In the genomic region with DNA sequence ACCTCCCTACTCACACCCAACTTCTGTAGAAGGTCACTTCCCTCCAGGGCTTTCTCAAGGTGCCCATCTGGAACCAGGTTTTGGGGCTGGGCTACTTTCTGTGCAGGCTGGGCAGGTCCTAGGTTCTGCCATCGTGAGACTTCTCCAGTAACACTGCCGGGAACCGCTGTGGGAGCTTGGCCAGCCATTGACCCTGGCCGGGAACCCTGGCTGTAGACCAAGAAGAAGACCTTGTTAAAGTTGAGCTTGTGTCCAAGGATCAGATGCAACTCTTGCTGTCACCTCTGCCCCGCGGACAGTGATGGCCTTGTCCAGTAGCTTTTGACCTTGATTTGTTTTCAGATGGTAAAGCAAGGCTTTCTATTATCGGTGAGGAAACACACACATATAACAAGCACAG, we compare ENCODE assay signal across 23 mouse cellular contexts. TPM values are rescaled to one million over a fixed set of nuclear protein-coding genes. Genes with fewer than 3 reads are reported as not detected.
A peak's percentile ranks its signal among the peaks of the same experiment; 100 is the strongest.
DNase-seq lines count a peak whose midpoint lies in the region; ATAC-seq and TF ChIP-seq lines count a peak whose summit lies in the region.
"Had no signal": no experiment of that assay in that cellular context is flagged by ENCODE, and none has a peak within 500 bp of the region (broad histone marks: within the 10 kb centered on the region; RNA-seq: fewer than 3 reads in every experiment).

No protein-coding gene starts in this region.

- H3K79me2 ChIP-seq in liver, adult 2 months (ENCODE audit: control insufficient read depth, insufficient read depth, low read length): no peaks in the 10 kb centered on the region

- H3K4me2 ChIP-seq in liver, embryonic 11.5 days: no peak overlapping the region
- H3K4me2 ChIP-seq: heart, embryonic 12.5 days; hindbrain, embryonic 15.5 days had no signal

- WGBS in liver, adult 2 months: 58% methylated on average over 7 of the region's 7 CpGs
- WGBS in liver, embryonic 11.5 days: 88% methylated on average over 7 of the region's 7 CpGs
- WGBS in hindbrain, embryonic 10.5 days: 90% methylated on average over 7 of the region's 7 CpGs
- 94% methylated on average over 7 of the region's 7 CpGs for WGBS in midbrain, embryonic 10.5 days

- no peaks in the 10 kb centered on the region for H3K4me1 ChIP-seq in liver, adult 2 months (ENCODE audit: control insufficient read depth, insufficient read depth, low read length)
- H3K4me1 ChIP-seq in liver, embryonic 11.5 days (replicated peaks; ENCODE audit: control insufficient read depth, insufficient read depth, low read length): no peaks in the 10 kb centered on the region; the same call in 1 of the 2 replicates
- no peaks in the 10 kb centered on the region for H3K4me1 ChIP-seq in hindbrain, embryonic 10.5 days (replicated peaks)
- no peaks in the 10 kb centered on the region for H3K4me1 ChIP-seq in midbrain, embryonic 10.5 days
- H3K4me1 ChIP-seq: embryonic facial prominence, embryonic 10.5 days; hindbrain, embryonic 15.5 days had no signal

- DNase-seq in liver, adult 2 months (ENCODE audit: extremely low read depth, low read depth, low spot score): peak; percentile 19
- DNase-seq in liver, embryonic 11.5 days (ENCODE audit: low spot score): no peak
- DNase-seq in adrenal gland, adult 2 months: peak; percentile 91
- DNase-seq in adrenal gland, postnatal 25 days: peak; percentile 68
- DNase-seq in hindbrain, embryonic 10.5 days (ENCODE audit: low spot score): no peak
- DNase-seq in midbrain, embryonic 10.5 days (ENCODE audit: low spot score): no peak
- DNase-seq in heart, adult 11 months: no peak
- DNase-seq: cerebellum, adult 2 months; cerebellum, postnatal 10 days; gastrocnemius, postnatal 14 days had no signal

- no peaks in the 10 kb centered on the region for H3K27me3 ChIP-seq in liver, adult 2 months (ENCODE audit: control insufficient read depth, insufficient read depth, low read length)
- H3K27me3 ChIP-seq in liver, embryonic 11.5 days (replicated peaks; ENCODE audit: control insufficient read depth, insufficient read depth, low read length): no peaks in the 10 kb centered on the region
- H3K27me3 ChIP-seq in hindbrain, embryonic 10.5 days (ENCODE audit: insufficient read depth, poor library complexity, severe bottlenecking): no peaks in the 10 kb centered on the region
- no peaks in the 10 kb centered on the region for H3K27me3 ChIP-seq in midbrain, embryonic 10.5 days (ENCODE audit: low read depth, poor library complexity, severe bottlenecking)
- H3K27me3 ChIP-seq: hindbrain, embryonic 15.5 days had no signal

- no peak overlapping the region for H3K27ac ChIP-seq in liver, adult 2 months (replicated peaks; ENCODE audit: insufficient read depth, low read depth, low read length)
- H3K27ac ChIP-seq in liver, embryonic 11.5 days (ENCODE audit: low read depth, low read length): no peak overlapping the region
- no peak overlapping the region for H3K27ac ChIP-seq in hindbrain, embryonic 10.5 days
- no peak overlapping the region for H3K27ac ChIP-seq in midbrain, embryonic 10.5 days (replicated peaks)
- H3K27ac ChIP-seq: embryonic facial prominence, embryonic 10.5 days; hindbrain, embryonic 15.5 days had no signal

- no peak for TF ChIP-seq POLR2A in liver, adult 2 months (IDR thresholded peaks at IDR 0.05; ENCODE audit: extremely low read depth, insufficient read depth, low read length)

- ATAC-seq in liver, embryonic 11.5 days (replicated peaks; ENCODE audit: low FRiP score): no peak
- ATAC-seq: forebrain, embryonic 14.5 days had no signal

- no peaks in the 10 kb centered on the region for H3K9me3 ChIP-seq in liver, embryonic 11.5 days (ENCODE audit: control insufficient read depth, low read length)
- peaks cover 16% of the 10 kb centered on the region; the same call in 1 of the 2 replicates for H3K9me3 ChIP-seq in hindbrain, embryonic 10.5 days
- peaks cover 7% of the 10 kb centered on the region; the same call in 1 of the 2 replicates for H3K9me3 ChIP-seq in midbrain, embryonic 10.5 days (replicated peaks)

- no peak for TF ChIP-seq CTCF in liver, adult 2 months (IDR thresholded peaks at IDR 0.05; ENCODE audit: low read depth, low read length)

- no peak overlapping the region for H3K9ac ChIP-seq in liver, adult 2 months (ENCODE audit: low read depth, low read length)
- H3K9ac ChIP-seq in liver, embryonic 11.5 days (ENCODE audit: low read depth, low read length): no peak overlapping the region
- H3K9ac ChIP-seq: heart, embryonic 12.5 days; hindbrain, embryonic 15.5 days had no signal

- H3K4me3 ChIP-seq in liver, adult 2 months (ENCODE audit: insufficient read depth, low read depth, low read length): no peak overlapping the region
- no peak overlapping the region for H3K4me3 ChIP-seq in liver, embryonic 11.5 days (ENCODE audit: low read depth, low read length)
- no peak overlapping the region for H3K4me3 ChIP-seq in hindbrain, embryonic 10.5 days
- H3K4me3 ChIP-seq in midbrain, embryonic 10.5 days: no peak overlapping the region
- H3K4me3 ChIP-seq: embryonic facial prominence, embryonic 10.5 days; heart, embryonic 12.5 days; hindbrain, embryonic 15.5 days had no signal

- no peaks in the 10 kb centered on the region for H3K36me3 ChIP-seq in liver, adult 2 months (ENCODE audit: control insufficient read depth, insufficient read depth, low read length)
- no peaks in the 10 kb centered on the region for H3K36me3 ChIP-seq in liver, embryonic 11.5 days (ENCODE audit: control insufficient read depth, insufficient read depth, low read length)
- H3K36me3 ChIP-seq in hindbrain, embryonic 10.5 days: no peaks in the 10 kb centered on the region
- no peaks in the 10 kb centered on the region for H3K36me3 ChIP-seq in midbrain, embryonic 10.5 days
- H3K36me3 ChIP-seq: embryonic facial prominence, embryonic 10.5 days; heart, embryonic 12.5 days; hindbrain, embryonic 15.5 days had no signal

RNA-seq across cellular contexts. Expression of a gene that starts 5.9 kb away (rescaled TPM):
- total RNA-seq in liver, adult 2 months (2014; rRNA removed): not detected in 2 replicates
- polyA plus RNA-seq in liver, adult 2 months (2012; rRNA removed): not detected in 2 replicates
- not detected in 2 replicates for polyA plus RNA-seq in liver, embryonic 11.5 days (2014; fragmentation: Nextera tagmentation; extraction: Ambion mirVana)
- total RNA-seq in adrenal gland, adult 2 months (2021): 10 to 100 TPM in 1 of 2 experiments, 1 to 10 TPM in 1; 1.1 to 75.2 TPM
- 15.4 and 35.0 TPM in 2 replicates for polyA plus RNA-seq in adrenal gland, adult 2 months (2012; rRNA removed)
- total RNA-seq in adrenal gland, postnatal 25 days (2021): 30.9 and 39.3 TPM in 2 replicates
- polyA plus RNA-seq in hindbrain, embryonic 10.5 days (2016; fragmentation: Nextera tagmentation; extraction: Ambion mirVana): not detected in 2 replicates
- not detected in 2 replicates for polyA plus RNA-seq in midbrain, embryonic 10.5 days (2016; fragmentation: Nextera tagmentation; extraction: Ambion mirVana)
- total RNA-seq: gastrocnemius, postnatal 14 days; heart, adult 8-10 months; heart, postnatal 25 days; MEL had no signal
- polyA plus RNA-seq: C2C12; cerebellum, adult 2 months; embryonic facial prominence, embryonic 10.5 days; forebrain, embryonic 14.5 days; heart, embryonic 12.5 days; heart, embryonic 16.5 days; hindbrain, embryonic 15.5 days had no signal

RNA-seq across cellular contexts. Expression of a gene that starts 19.5 kb away (rescaled TPM):
- 1.2 and 1.3 TPM in 2 replicates for total RNA-seq in liver, adult 2 months (2014; rRNA removed)
- 4.3 and 4.4 TPM in 2 replicates for polyA plus RNA-seq in liver, adult 2 months (2012; rRNA removed)
- polyA plus RNA-seq in liver, embryonic 11.5 days (2014; fragmentation: Nextera tagmentation; extraction: Ambion mirVana): 46.0 TPM in 2 replicates
- 10 to 100 TPM; 12.8 to 21.4 TPM for total RNA-seq in adrenal gland, adult 2 months (2021)
- polyA plus RNA-seq in adrenal gland, adult 2 months (2012; rRNA removed): 14.2 and 17.1 TPM in 2 replicates
- 14.5 and 16.7 TPM in 2 replicates for total RNA-seq in adrenal gland, postnatal 25 days (2021)
- 31.7 and 38.5 TPM in 2 replicates for polyA plus RNA-seq in hindbrain, embryonic 10.5 days (2016; fragmentation: Nextera tagmentation; extraction: Ambion mirVana)
- 31.1 and 39.2 TPM in 2 replicates for polyA plus RNA-seq in midbrain, embryonic 10.5 days (2016; fragmentation: Nextera tagmentation; extraction: Ambion mirVana)

RNA-seq across cellular contexts. Expression of a gene that starts 24.5 kb away (rescaled TPM):
- total RNA-seq in liver, adult 2 months (2014; rRNA removed): not detected in 2 replicates
- polyA plus RNA-seq in liver, adult 2 months (2012; rRNA removed): not detected in 2 replicates
- not detected in 2 replicates for polyA plus RNA-seq in liver, embryonic 11.5 days (2014; fragmentation: Nextera tagmentation; extraction: Ambion mirVana)
- total RNA-seq in adrenal gland, adult 2 months (2021): not detected
- polyA plus RNA-seq in adrenal gland, adult 2 months (2012; rRNA removed): not detected in 2 replicates
- not detected in 2 replicates for total RNA-seq in adrenal gland, postnatal 25 days (2021)
- polyA plus RNA-seq in hindbrain, embryonic 10.5 days (2016; fragmentation: Nextera tagmentation; extraction: Ambion mirVana): not detected in 2 replicates
- polyA plus RNA-seq in midbrain, embryonic 10.5 days (2016; fragmentation: Nextera tagmentation; extraction: Ambion mirVana): not detected in 2 replicates
- total RNA-seq: adrenal gland, adult 18-20 months; gastrocnemius, postnatal 14 days; heart, adult 8-10 months; heart, postnatal 25 days; MEL had no signal
- polyA plus RNA-seq: C2C12; embryonic facial prominence, embryonic 10.5 days; embryonic facial prominence, embryonic 14.5 days; forebrain, embryonic 14.5 days; gonadal fat pad, adult 2 months; heart, embryonic 12.5 days; heart, embryonic 16.5 days; hindbrain, embryonic 11.5 days had no signal

RNA-seq across cellular contexts. Expression of a gene that starts 31.6 kb away (rescaled TPM):
- total RNA-seq in liver, adult 2 months (2014; rRNA removed): not detected in 2 replicates
- not detected in 2 replicates for polyA plus RNA-seq in liver, adult 2 months (2012; rRNA removed)
- polyA plus RNA-seq in liver, embryonic 11.5 days (2014; fragmentation: Nextera tagmentation; extraction: Ambion mirVana): not detected in 2 replicates
- total RNA-seq in adrenal gland, adult 2 months (2021): under 1 TPM in 1 of 2 experiments, not detected in 1; 0.10 TPM
- 0.04 and 0.26 TPM in 2 replicates for polyA plus RNA-seq in adrenal gland, adult 2 months (2012; rRNA removed)
- 0.12 and 0.48 TPM in 2 replicates for total RNA-seq in adrenal gland, postnatal 25 days (2021)
- not detected in 2 replicates for polyA plus RNA-seq in hindbrain, embryonic 10.5 days (2016; fragmentation: Nextera tagmentation; extraction: Ambion mirVana)
- 0.04 and 0.09 TPM in 2 replicates for polyA plus RNA-seq in midbrain, embryonic 10.5 days (2016; fragmentation: Nextera tagmentation; extraction: Ambion mirVana)
- total RNA-seq: adrenal gland, adult 18-20 months had no signal
- polyA plus RNA-seq: embryonic facial prominence, embryonic 10.5 days; heart, embryonic 12.5 days; hindbrain, embryonic 11.5 days had no signal

RNA-seq across cellular contexts. Expression of a gene that starts 48.1 kb away (rescaled TPM):
- not detected in 2 replicates for total RNA-seq in liver, adult 2 months (2014; rRNA removed)
- polyA plus RNA-seq in liver, adult 2 months (2012; rRNA removed): not detected in 2 replicates
- polyA plus RNA-seq in liver, embryonic 11.5 days (2014; fragmentation: Nextera tagmentation; extraction: Ambion mirVana): not detected in 2 replicates
- total RNA-seq in adrenal gland, adult 2 months (2021): not detected
- not detected in 2 replicates for polyA plus RNA-seq in adrenal gland, adult 2 months (2012; rRNA removed)
- total RNA-seq in adrenal gland, postnatal 25 days (2021): not detected in 2 replicates
- 0.08 TPM in 1 of 2 replicates, not detected in the other for polyA plus RNA-seq in hindbrain, embryonic 10.5 days (2016; fragmentation: Nextera tagmentation; extraction: Ambion mirVana)
- not detected in 2 replicates for polyA plus RNA-seq in midbrain, embryonic 10.5 days (2016; fragmentation: Nextera tagmentation; extraction: Ambion mirVana)
- total RNA-seq: adrenal gland, adult 18-20 months; heart, adult 8-10 months; heart, postnatal 25 days; MEL had no signal
- polyA plus RNA-seq: C2C12; cerebellum, adult 2 months; embryonic facial prominence, embryonic 10.5 days; embryonic facial prominence, embryonic 14.5 days; forebrain, embryonic 14.5 days; gonadal fat pad, adult 2 months; heart, embryonic 12.5 days; hindbrain, embryonic 11.5 days had no signal

Comparison
In these comparisons a context has a peak if more than half of its experiments do, and no peak if none do; other contexts are left out.
1. DNase-seq: peak in liver, adult 2 months (single experiment), adrenal gland, adult 2 months (single experiment) and adrenal gland, postnatal 25 days (single experiment); none in liver, embryonic 11.5 days (single experiment), hindbrain, embryonic 10.5 days (single experiment), midbrain, embryonic 10.5 days (single experiment) and heart, adult 11 months (single experiment).
2. RNA of a gene that starts 5.9 kb away (polyA plus RNA-seq): 15.4 to 35.0 TPM in adrenal gland, adult 2 months; not detected in liver, adult 2 months, not detected in liver, embryonic 11.5 days, not detected in hindbrain, embryonic 10.5 days and not detected in midbrain, embryonic 10.5 days; every median in the first group is over 10 times any median in the second.